Mouse (Mus musculus): Measurements from ENCODE around the gene Slc13a2.
A peak's percentile ranks its signal among the peaks of the same experiment; 100 is the strongest.

The Slc13a2 gene

DNA sequence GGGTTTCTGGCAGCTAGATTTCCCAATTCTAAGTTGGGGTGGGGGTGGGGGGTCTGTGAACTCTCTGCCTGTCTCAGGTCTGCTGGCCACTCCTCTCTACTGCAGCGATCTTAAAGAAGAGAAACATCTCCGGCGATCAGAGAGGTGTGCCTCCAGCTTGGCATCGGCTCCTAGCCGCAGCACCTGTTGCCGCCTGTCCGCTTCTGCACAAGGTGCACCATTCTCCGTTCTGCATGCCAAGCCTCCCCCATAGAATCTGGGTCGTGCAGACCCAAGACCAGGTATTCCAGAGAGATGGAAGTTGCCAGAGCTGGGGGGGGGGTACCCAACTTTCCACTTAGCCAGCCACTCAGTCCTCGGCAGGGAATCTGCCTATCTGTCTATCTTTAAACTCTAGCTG is 36.2 kb downstream of the Slc13a2 start:
- no peak for DNase-seq

DNA sequence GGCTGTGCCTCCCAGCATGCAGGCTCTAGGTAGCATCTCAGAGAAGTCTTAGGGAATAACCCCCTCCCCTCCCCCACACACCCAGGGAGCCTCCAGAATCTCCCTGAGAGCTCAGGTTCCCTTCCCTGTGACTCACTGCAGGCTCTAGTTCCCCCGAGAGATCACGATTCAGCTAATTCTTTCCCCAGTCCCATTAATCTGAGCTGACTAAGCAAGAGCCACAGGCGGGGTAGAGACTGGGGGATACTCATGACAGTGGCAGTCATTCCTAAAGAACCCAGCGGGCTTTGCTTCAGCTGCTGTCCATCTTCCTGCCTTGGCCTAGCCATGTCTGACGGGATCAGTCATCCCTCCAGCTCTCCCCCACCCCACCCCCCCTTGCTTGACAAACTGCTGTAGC is 39.3 kb downstream of the Slc13a2 start:
- no peak for DNase-seq

- DNase-seq, result no peak
Observed at GRCm38 (mm10) chr11:78382286-78382685, 39.7 kb downstream of the Slc13a2 start.

DNA sequence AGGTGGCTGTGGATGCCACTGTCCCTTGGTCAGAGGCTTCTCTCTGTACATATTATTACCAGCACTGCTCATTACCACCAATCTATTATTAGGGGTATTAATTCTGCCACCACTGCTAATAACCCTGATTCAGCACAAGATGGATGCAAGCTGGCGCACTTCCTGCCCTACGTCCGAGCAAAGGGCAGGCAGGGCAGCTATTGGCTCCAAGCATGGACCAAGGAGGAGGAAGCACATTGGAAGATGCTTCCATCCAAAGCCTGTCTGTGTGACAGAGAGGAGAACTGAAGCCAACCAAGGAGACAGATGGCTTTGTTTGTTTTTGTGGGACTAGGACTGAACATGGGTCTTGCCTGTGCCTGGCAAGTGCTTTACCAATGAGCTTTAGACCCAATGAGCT is 41.0 kb downstream of the Slc13a2 start:
- no peak for DNase-seq

DNA sequence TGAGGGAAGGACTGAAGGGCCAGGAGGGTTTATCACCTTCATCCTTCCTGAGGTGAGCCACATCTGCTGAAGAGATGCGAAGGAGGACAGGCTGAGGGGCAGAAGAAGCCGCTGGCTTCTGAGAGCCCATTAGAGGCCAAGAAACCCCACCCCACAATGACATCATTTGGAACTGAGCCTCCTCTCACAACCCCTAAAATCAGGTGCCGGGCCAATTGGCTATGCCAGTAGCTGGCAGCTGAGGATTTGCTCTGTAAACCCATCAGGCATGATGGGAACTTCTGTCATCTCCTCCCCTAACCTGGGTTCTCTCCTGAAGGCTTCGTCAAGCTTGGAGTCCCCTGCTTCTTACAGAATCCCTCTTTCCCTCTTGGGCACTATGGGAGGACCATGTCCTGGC is 41.7 kb downstream of the Slc13a2 start:
- no peak for DNase-seq

- no peak for DNase-seq
Observed at GRCm38 (mm10) chr11:78377549-78378159, 44.4 kb downstream of the Slc13a2 start.

GRCm38 (mm10) chr11:78374147-78374546 is 47.9 kb downstream of the Slc13a2 start:
- DNase-seq, result no peak

- DNase-seq, result no peak
Observed at GRCm38 (mm10) chr11:78372610-78373009, 49.4 kb downstream of the Slc13a2 start.

GRCm38 (mm10) chr11:78372166-78372565 is 49.9 kb downstream of the Slc13a2 start:
- no peak for DNase-seq

DNA sequence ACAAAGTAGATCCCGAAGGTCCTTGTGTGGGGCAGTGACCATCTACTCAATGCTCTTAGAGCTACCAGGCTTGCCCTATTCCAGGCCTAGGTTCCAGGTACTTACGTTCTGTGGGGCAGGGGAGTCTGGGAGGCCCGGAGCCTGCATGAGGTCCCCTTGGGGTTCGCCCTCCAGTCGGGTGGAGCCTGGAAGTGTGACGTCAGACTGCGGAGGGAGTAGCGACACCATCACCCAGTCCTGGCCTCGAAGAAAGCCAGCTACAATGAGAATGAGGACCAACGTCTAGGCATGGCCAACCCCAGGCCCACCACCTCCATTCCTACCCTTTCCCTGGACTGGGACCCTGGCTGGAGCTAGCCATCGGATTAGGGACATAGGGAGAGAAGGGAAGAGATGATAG is 50.3 kb downstream of the Slc13a2 start:
- DNase-seq, result no peak

GRCm38 (mm10) chr11:78370389-78370788 is 51.6 kb downstream of the Slc13a2 start:
- peak; percentile 65 for DNase-seq

DNA sequence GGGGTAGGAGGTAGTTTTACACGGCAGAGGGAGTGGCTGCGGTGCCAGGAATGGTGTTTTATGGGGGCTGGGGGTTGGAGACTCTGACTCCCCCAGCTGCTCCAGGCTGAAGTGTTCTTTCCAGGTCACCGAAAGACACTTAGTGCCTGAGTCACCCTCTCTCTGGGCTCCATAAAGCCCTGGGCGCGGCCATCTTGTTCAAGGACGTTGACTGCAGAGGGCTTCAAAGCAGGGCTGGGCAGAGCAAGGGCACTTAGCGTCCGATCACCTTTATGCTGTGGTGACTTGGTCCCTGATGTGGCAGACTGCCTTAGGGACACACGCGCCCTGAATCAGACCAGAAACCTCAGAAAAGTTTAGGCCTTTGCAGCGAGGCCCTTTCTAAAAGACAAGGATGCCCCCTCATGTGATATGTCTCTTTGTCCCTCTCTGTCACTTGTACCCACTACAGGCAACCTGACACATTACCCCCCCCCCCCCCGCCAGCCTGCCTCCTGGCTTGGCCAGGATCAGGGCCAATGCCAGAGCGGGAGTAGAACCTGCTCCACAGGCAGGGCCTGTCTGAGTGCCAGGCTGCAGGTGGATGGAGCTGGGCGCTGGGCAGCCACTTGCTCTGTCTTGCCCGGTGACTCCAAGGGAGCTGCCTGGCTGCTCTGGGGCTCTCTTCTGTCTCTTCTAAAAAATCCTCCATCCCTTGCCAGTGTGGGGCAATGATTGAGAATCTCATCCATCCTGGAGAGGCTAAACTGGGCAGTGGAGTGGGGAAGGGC is 54.4 kb downstream of the Slc13a2 start:
- DNase-seq, result no peak

GRCm38 (mm10) chr11:78364103-78364502 is 57.9 kb downstream of the Slc13a2 start:
- DNase-seq, result no peak

DNA sequence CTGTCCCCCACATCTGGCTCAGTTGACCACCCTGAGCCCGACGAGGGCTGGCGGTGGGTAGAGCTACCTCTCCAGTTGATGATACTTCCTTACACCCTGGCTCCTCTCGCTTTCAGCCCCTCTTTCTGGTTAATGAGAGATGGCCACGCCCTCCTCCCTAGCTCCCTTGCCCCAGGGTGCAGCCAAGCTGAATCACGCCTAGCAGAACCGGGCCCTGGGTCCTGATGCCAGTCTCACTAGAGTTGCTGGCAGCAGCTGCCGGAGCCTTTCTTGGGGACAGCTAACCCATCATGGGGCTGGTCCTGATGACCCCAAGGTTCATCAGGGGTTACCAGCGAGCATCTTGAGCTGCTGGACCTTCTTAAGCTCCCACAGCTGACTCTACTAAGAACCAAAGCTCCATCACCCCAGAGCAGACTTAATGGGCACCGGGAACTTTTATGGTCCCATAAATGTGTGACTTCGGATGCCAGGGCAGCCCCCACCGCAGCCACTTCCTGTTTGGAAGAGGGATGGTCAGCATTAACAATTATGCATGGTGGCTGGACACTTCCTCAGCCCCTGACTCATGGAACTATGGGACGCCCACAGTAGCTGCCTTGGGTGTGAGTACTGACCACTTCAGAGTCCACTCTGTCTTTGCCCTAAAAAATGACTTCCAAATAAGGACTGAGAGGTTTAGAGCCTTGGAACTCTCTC is 58.6 kb downstream of the Slc13a2 start:
- no peak for DNase-seq

- DNase-seq, result no peak
Observed at GRCm38 (mm10) chr11:78360789-78361131, 61.3 kb downstream of the Slc13a2 start.

DNA sequence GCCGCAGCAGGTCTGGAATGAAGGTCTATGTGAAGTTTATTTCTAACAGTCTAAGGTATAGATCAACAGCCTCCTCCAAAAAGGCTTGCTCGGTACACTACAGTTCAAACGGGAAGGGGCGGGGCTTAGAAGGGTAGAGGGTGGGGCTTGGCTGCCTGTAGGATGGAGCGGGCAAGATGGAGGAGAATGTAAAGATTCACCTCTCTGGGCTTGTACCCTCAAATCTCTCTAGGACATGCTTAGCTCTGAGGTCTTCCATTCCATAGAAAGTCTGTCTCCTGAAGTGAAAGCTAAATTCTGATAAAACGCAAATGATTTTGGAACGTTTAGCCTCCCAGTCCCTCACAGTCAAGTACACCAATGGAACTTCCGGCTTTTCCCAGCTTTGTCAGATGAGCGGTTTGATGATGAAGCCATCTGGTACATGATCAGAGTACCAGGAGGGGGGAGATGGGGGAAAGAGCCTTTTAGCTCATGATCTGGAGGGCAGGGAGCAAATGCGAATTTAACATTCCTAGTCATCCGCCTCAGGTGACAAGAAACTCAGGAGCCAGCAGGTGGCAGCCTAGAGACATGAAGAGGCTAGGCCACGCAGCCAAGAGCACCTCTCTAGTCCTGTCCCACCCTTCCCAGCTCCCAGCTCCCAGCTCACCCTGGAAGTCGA is 61.8 kb downstream of the Slc13a2 start:
- peak; percentile 92 for DNase-seq

DNA sequence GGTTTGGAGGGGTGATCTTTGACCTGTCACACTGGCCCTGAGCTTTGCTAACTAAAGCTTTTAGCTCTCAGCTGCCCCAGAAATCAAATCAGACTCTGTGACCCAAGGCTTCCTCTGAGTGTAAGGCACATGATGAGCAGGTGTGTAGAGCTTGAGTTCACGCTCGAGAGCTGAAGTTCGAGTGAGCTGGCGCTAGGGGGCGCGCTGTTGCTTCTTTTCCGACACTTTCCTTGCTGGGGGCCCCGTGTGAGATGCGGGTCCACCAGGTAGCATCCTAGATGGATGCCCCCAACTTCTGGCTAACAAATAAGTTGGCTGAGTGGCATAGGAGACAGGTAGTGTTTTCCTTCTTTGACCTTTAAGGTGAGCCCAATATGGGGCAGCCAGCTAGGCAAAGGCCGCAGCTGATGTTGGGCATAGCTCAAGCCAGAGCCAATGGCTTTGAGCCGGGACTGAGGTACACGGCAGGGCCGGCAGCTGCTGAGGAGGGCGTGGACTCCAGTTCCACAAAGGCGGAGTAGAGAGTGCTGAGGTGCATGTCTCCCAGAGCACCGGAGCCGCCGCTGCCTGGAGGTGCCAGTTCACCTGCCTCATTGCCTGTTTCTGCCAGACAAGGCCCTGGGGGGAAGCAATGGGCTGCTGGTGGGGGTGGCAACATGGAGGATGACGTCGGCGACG is 63.5 kb downstream of the Slc13a2 start:
- peak; percentile 70 for DNase-seq

DNA sequence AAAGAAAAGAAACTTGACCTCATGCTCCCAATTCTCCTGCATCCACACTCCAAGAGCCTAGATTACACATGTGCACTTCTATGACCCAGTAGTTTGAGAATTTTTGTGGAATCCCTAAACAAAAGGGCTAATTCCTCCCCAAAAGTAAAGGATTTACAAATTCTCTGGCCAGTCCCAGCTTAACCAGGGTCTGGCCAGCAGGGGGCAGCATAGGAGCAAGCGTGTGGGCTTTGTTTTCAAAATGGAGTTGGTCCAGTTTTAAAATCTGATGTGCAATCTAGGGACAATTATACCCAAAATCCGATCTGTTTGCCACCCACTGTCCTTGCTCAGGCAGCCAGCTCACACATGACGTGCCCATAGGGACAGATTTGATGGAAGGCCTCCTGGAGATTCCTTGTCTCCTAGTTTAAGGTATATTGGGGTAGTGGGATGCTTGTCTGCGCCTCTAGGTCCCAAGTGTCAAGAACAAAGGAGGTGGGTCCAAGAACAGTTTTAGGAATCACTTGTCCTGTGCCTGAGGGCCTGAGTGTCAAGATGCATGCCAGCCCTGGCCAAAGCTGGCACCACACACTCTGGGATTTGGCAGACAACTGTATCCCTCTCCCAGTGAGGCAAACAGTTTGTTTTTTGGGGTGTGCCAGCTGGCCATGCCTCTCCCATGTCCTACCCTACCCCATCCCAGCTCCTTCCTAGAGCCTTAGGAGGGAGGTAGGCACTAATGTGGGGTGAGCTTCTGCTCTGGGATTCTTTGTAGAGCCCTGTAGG is 66.4 kb downstream of the Slc13a2 start:
- DNase-seq, result peak; percentile 80

GRCm38 (mm10) chr11:78354905-78355304 is 67.1 kb downstream of the Slc13a2 start:
- DNase-seq, result no peak

DNA sequence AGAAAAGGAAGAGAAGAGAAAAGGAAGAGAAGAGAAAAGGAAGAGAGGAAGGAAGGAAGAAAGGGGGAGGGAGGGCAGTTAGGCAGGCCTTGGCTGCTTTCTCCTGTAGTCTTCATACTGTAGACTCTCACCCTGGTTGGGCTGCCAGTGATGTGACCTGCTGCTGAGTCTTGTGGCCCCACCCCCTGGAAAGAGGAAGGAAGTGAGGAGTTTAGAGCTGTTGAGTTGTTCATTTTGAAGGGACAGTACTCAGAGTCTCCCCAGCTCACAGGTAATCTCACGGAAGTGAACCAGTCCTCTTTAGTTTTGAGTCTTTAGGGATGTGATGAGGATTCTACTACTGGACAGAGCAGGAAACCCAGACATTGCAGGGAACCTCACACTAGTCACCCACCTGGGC is 68.9 kb downstream of the Slc13a2 start:
- DNase-seq, result peak; percentile 47

DNA sequence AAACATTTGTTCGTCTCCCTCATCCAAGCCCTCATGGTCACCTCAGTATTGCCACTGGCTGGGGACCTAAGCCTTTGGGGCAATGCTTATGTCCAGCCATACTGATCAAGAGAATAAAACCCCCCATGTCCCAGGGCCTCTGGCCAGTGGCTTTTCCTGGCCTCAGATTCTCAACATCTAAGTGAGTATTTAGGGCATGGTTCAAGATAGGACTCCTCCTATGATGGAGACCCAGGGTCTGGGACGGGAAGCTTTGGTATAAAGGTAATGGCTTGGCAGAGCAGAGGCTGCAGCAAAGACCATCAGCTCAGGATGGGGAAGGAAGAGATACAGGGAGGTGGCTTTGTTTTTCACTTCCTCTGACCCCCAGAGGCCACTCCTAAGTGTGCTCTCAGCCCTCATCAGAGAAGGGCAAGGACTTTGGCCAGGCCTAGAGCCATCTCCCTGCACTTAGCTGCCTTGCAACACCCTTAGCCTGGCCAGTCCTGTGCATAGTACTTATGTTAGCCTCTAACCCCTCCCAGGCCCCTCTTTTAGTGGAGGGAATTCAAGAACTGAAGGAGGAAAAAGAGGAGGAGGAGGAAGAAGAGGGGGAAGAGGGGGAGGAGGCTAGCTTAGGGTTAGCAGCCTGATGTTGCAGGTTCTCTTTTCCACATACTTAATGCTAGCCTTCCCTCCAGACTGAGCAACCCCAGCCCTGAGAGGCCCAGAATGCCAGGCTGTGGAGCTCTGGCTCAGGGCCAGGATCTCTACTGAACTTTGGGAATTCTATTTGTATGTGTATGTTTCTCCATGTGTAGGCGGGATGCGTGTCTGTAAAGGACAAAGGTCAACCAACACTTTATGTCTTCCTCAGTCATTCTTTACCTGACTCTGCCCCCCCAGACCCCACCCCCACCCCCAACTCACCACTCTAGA is 72.3 kb downstream of the Slc13a2 start:
- DNase-seq, result peak; percentile 40

Data from lung, postnatal 36 days (tissue).